Mouse (Mus musculus) midbrain, postnatal 0 days (tissue): ENCODE data around the gene Trpv5. TPM values are rescaled to one million over a fixed set of nuclear protein-coding genes. Genes with fewer than 3 reads are reported as not detected.

Experiments used
- ATAC-seq: fragments of 200-750 bp; cut with Nextera tagmentation; 2 replicates; pipeline ENCODE4 v1.8.0; 2017; ENCODE audit warnings: moderate number of reproducible peaks, mild to moderate bottlenecking, moderate TSS enrichment, moderate library complexity; ENCODE audit not compliant: low FRiP score
- DNase-seq: peaks from one replicate; pipeline ENCODE4 v3.0.0-alpha.2; 2015; ENCODE audit warnings: low spot score
- H3K27ac ChIP-seq: fragments of 300-500 bp; sonication (generic); 2 replicates; pipeline ENCODE4 v1.5.1; 2014; ENCODE audit warnings: low read depth, mild to moderate bottlenecking, low read length, mixed read lengths
- H3K27me3 ChIP-seq: fragments of 300-500 bp; sonication (generic); 2 replicates; pipeline ENCODE4 v1.6.1; 2014; ENCODE audit warnings: low read length, control low read depth, mixed read lengths; ENCODE audit not compliant: insufficient read depth
- H3K36me3 ChIP-seq: fragments of 300-500 bp; sonication (generic); 2 replicates; pipeline ENCODE4 v1.6.1; 2014; ENCODE audit warnings: low read length, control low read depth, mixed read lengths; ENCODE audit not compliant: insufficient read depth
- H3K4me1 ChIP-seq: fragments of 300-500 bp; sonication (generic); 2 replicates; pipeline ENCODE4 v1.6.1; 2014; ENCODE audit warnings: mild to moderate bottlenecking, control low read depth, antibody characterized with exemption, low read length, mixed read lengths; ENCODE audit not compliant: insufficient read depth
- H3K4me2 ChIP-seq: fragments of 300-500 bp; sonication (generic); 2 replicates; pipeline ENCODE4 v1.6.1; 2014; ENCODE audit warnings: low read depth, mild to moderate bottlenecking, low read length, mixed read lengths; ENCODE audit not compliant: poor library complexity, severe bottlenecking
- H3K4me3 ChIP-seq: fragments of 300-500 bp; sonication (generic); 2 replicates; pipeline ENCODE4 v1.5.1; 2014; ENCODE audit warnings: low read depth, mild to moderate bottlenecking, low read length, moderate library complexity
- H3K9ac ChIP-seq: fragments of 300-500 bp; sonication (generic); replicated peaks from 2 replicates; pipeline ENCODE4 v1.6.1; 2014; ENCODE audit warnings: mild to moderate bottlenecking, low read length, moderate library complexity, mixed read lengths; ENCODE audit not compliant: poor library complexity, severe bottlenecking
- H3K9me3 ChIP-seq: fragments of 300-500 bp; sonication (generic); 2 replicates; pipeline ENCODE4 v1.6.1; 2016; ENCODE audit warnings: low read length, control low read depth
- CTCF ChIP-seq: IDR thresholded peaks from 2 replicates; pipeline ENCODE4 v1.5.1; 2016; ENCODE audit warnings: antibody characterized with exemption, mild to moderate bottlenecking
- WGBS: fragments of 180-500 bp; shearing (Covaris S2); extraction: QIAGEN DNeasy Blood & Tissue Kit; methylation state at CpG from one replicate; pipeline ENCODE4 v1.1.7; 2014; 5-methylcytosine and 5-hydroxymethylcytosine counted together
- polyA plus RNA-seq: library from polyadenylated mRNA; unstranded; fragments of >200 nt; fragmentation: Nextera tagmentation; extraction: Ambion mirVana; gene quantifications from 2 replicates; pipeline ENCODE4 v1.2.1, GENCODE M21; 2015
- total RNA-seq: library from RNA; depleted of rRNA; stranded (reverse); fragments of >200 nt; gene quantifications from 2 replicates; pipeline ENCODE4 v1.2.3, GENCODE M21; 2014

Trpv5 gene
- total and polyA plus RNA-seq, 2 experiments from 2014 or later = not detected

- TF ChIP-seq CTCF = peak; percentile 60
- no peaks in the 10 kb centered on the region for H3K27me3 ChIP-seq
- ATAC-seq (no peak), DNase-seq (no peak)
- no peaks in the 10 kb centered on the region for H3K4me1 ChIP-seq
- no peak overlapping the region for H3K9ac ChIP-seq
- H3K27ac ChIP-seq = no peak overlapping the region
- H3K4me3 ChIP-seq = no peak overlapping the region
- 74% methylated on average over 2 of the region's 2 CpGs for WGBS
- no peak overlapping the region for H3K4me2 ChIP-seq
- no peaks in the 10 kb centered on the region for H3K36me3 ChIP-seq
- no peaks in the 10 kb centered on the region for H3K9me3 ChIP-seq
Observed at GRCm38 (mm10) chr6:41630791-41631190, 49.8 kb downstream of the Trpv5 start.

- no peak overlapping the region for H3K27ac ChIP-seq
- H3K4me1 ChIP-seq = no peaks in the 10 kb centered on the region
- no peaks in the 10 kb centered on the region for H3K36me3 ChIP-seq
- H3K4me3 ChIP-seq = no peak overlapping the region
- 77% methylated on average over 1 of the region's 1 CpGs for WGBS
- no peak for ATAC-seq
- no peak for TF ChIP-seq CTCF
- no peak overlapping the region for H3K9ac ChIP-seq
- no peaks in the 10 kb centered on the region for H3K9me3 ChIP-seq
- DNase-seq = no peak
- H3K27me3 ChIP-seq = no peaks in the 10 kb centered on the region
- no peak overlapping the region for H3K4me2 ChIP-seq
Observed at GRCm38 (mm10) chr6:41628180-41628579, 52.4 kb downstream of the Trpv5 start.

- no peak for ATAC-seq
- 65% methylated on average over 9 of the region's 9 CpGs for WGBS
Observed at GRCm38 (mm10) chr6:41622661-41623060, 57.9 kb downstream of the Trpv5 start.

GRCm38 (mm10) chr6:41621241-41621990 is 59.2 kb downstream of the Trpv5 start:
- no peak for TF ChIP-seq CTCF

More at GRCm38 (mm10) chr6:41622661-41623060, 57.9 kb downstream of the Trpv5 start:
- Histone ChIP-seq H3K9me3 (no peaks in the 10 kb centered on the region), H3K4me2 (no peak overlapping the region), H3K9ac (no peak overlapping the region), H3K27me3 (no peaks in the 10 kb centered on the region), H3K4me3 (no peak overlapping the region), H3K36me3 (peaks cover 26% of the 10 kb centered on the region), H3K4me1 (no peaks in the 10 kb centered on the region), H3K27ac (no peak overlapping the region)
- DNase-seq = peak; percentile 41
- peak; percentile 73 for TF ChIP-seq CTCF

GRCm38 (mm10) chr6:41620173-41620798 is 60.3 kb downstream of the Trpv5 start:
- H3K9ac ChIP-seq = no peak overlapping the region
- no peak for TF ChIP-seq CTCF
- H3K36me3 ChIP-seq = peaks cover 39% of the 10 kb centered on the region
- no peaks in the 10 kb centered on the region for H3K27me3 ChIP-seq
- ATAC-seq (no peak), DNase-seq (no peak)
- H3K4me1 ChIP-seq = no peaks in the 10 kb centered on the region
- no peak overlapping the region for H3K4me3 ChIP-seq
- no peak overlapping the region for H3K4me2 ChIP-seq
- H3K27ac ChIP-seq = no peak overlapping the region
- H3K9me3 ChIP-seq = no peaks in the 10 kb centered on the region
- WGBS = 94% methylated on average over 9 of the region's 9 CpGs

More at GRCm38 (mm10) chr6:41621241-41621990, 59.2 kb downstream of the Trpv5 start:
- peaks cover 28% of the 10 kb centered on the region for H3K36me3 ChIP-seq
- DNase-seq (no peak), ATAC-seq (no peak)
- H3K9me3 ChIP-seq = no peaks in the 10 kb centered on the region
- WGBS = 93% methylated on average over 12 of the region's 12 CpGs
- no peaks in the 10 kb centered on the region for H3K27me3 ChIP-seq
- no peak overlapping the region for H3K27ac ChIP-seq
- H3K4me2 ChIP-seq = no peak overlapping the region
- H3K9ac ChIP-seq = no peak overlapping the region
- H3K4me1 ChIP-seq = no peaks in the 10 kb centered on the region
- H3K4me3 ChIP-seq = no peak overlapping the region

- TF ChIP-seq CTCF = no peak
- DNase-seq (no peak), ATAC-seq (no peak)
- WGBS = 53% methylated on average over 5 of the region's 5 CpGs
- Histone ChIP-seq H3K9ac (peak overlapping the region; percentile 33; the same call in 1 of the 2 replicates), H3K27ac (no peak overlapping the region), H3K4me3 (0 out of 2 replicates have a peak overlapping the region, but pooled peaks have one; percentile 8), H3K27me3 (no peaks in the 10 kb centered on the region), H3K36me3 (no peaks in the 10 kb centered on the region), H3K4me2 (peak overlapping the region; percentile 93), H3K9me3 (no peaks in the 10 kb centered on the region), H3K4me1 (peaks cover 17% of the 10 kb centered on the region; the same call in 1 of the 2 replicates)
Observed at GRCm38 (mm10) chr6:41607637-41608036, 72.9 kb downstream of the Trpv5 start.
